Mouse (Mus musculus): ENCODE data around the gene Kbtbd2. TPM values are rescaled to one million over a fixed set of nuclear protein-coding genes. Genes with fewer than 3 reads are reported as not detected.

Gene Kbtbd2
- polyA plus RNA-seq, 1 experiment: 14.0 TPM

GRCm38 (mm10) chr6:56759324-56759723 lies 38.3 kb downstream of the Kbtbd2 start:
- TF ChIP-seq POLR2A (IDR thresholded peaks at IDR 0.05; ENCODE audit: borderline replicate concordance, extremely low read depth, low read depth, low read length): no peak
- TF ChIP-seq CTCF (IDR thresholded peaks at IDR 0.05; ENCODE audit: insufficient read depth, low read length): no peak
- Histone ChIP-seq H3K4me3 (replicated peaks; ENCODE audit: extremely low read depth, low read depth, low read length) (no peak overlapping the region), H3K4me1 (ENCODE audit: control insufficient read depth, insufficient read depth, low read length) (no peaks in the 10 kb centered on the region)
- DNase-seq: no peak
- 90% methylated on average over 1 of the region's 1 CpGs for WGBS

- TF ChIP-seq CTCF (IDR thresholded peaks at IDR 0.05; ENCODE audit: insufficient read depth, low read length): no peak
- TF ChIP-seq POLR2A (IDR thresholded peaks at IDR 0.05; ENCODE audit: borderline replicate concordance, extremely low read depth, low read depth, low read length): no peak
- no peak for DNase-seq
- no peaks in the 10 kb centered on the region for H3K4me1 ChIP-seq (ENCODE audit: control insufficient read depth, insufficient read depth, low read length)
- WGBS: 87% methylated on average over 1 of the region's 1 CpGs
- H3K4me3 ChIP-seq (replicated peaks; ENCODE audit: extremely low read depth, low read depth, low read length): no peak overlapping the region
Measured at GRCm38 (mm10) chr6:56756117-56756516, 41.5 kb downstream of the Kbtbd2 start.

GRCm38 (mm10) chr6:56753719-56754118 lies 43.9 kb downstream of the Kbtbd2 start:
- H3K4me3 ChIP-seq (replicated peaks; ENCODE audit: extremely low read depth, low read depth, low read length): no peak overlapping the region
- 69% methylated on average over 3 of the region's 3 CpGs for WGBS
- DNase-seq: no peak
- H3K4me1 ChIP-seq (ENCODE audit: control insufficient read depth, insufficient read depth, low read length): no peaks in the 10 kb centered on the region
- no peak for TF ChIP-seq CTCF (IDR thresholded peaks at IDR 0.05; ENCODE audit: insufficient read depth, low read length)
- TF ChIP-seq POLR2A (IDR thresholded peaks at IDR 0.05; ENCODE audit: borderline replicate concordance, extremely low read depth, low read depth, low read length): no peak

- peaks cover 3% of the 10 kb centered on the region for H3K4me1 ChIP-seq (ENCODE audit: control insufficient read depth, insufficient read depth, low read length)
- 29% methylated on average over 5 of the region's 5 CpGs for WGBS
- DNase-seq: no peak
- no peak for TF ChIP-seq CTCF (IDR thresholded peaks at IDR 0.05; ENCODE audit: insufficient read depth, low read length)
- no peak for TF ChIP-seq POLR2A (IDR thresholded peaks at IDR 0.05; ENCODE audit: borderline replicate concordance, extremely low read depth, low read depth, low read length)
- H3K4me3 ChIP-seq (replicated peaks; ENCODE audit: extremely low read depth, low read depth, low read length): no peak overlapping the region
Measured at GRCm38 (mm10) chr6:56745950-56746543, 51.6 kb downstream of the Kbtbd2 start.

- no peak for DNase-seq
- TF ChIP-seq CTCF (IDR thresholded peaks at IDR 0.05; ENCODE audit: insufficient read depth, low read length): no peak
- no peak for TF ChIP-seq POLR2A (IDR thresholded peaks at IDR 0.05; ENCODE audit: borderline replicate concordance, extremely low read depth, low read depth, low read length)
- H3K4me1 ChIP-seq (ENCODE audit: control insufficient read depth, insufficient read depth, low read length): no peaks in the 10 kb centered on the region
- H3K4me3 ChIP-seq (replicated peaks; ENCODE audit: extremely low read depth, low read depth, low read length): no peak overlapping the region
- WGBS: 76% methylated on average over 2 of the region's 2 CpGs
Measured at GRCm38 (mm10) chr6:56732545-56732944, 65.1 kb downstream of the Kbtbd2 start.

Other genes starting within 250 kb of the Kbtbd2 start
- gene Pde1c, start 228.7 kb downstream of the Kbtbd2 start, polyA plus RNA-seq (2012; rRNA removed): 0.19 and 0.20 TPM in 2 replicates
- 2.5 and 3.1 TPM in 2 replicates for gene Lsm5, start 93.1 kb downstream of the Kbtbd2 start, polyA plus RNA-seq (2012; rRNA removed)
- 6.0 and 8.4 TPM in 2 replicates for gene Avl9, start 82.9 kb downstream of the Kbtbd2 start, polyA plus RNA-seq (2012; rRNA removed)
- gene Fkbp9, start 34.2 kb upstream of the Kbtbd2 start, polyA plus RNA-seq (2012; rRNA removed): 71.5 and 91.9 TPM in 2 replicates
- 5.2 and 6.0 TPM in 2 replicates for gene Nt5c3, start 126.1 kb upstream of the Kbtbd2 start, polyA plus RNA-seq (2012; rRNA removed)
- gene Vmn1r4, start 126.2 kb upstream of the Kbtbd2 start, polyA plus RNA-seq (2012; rRNA removed): 0.05 and 0.08 TPM in 2 replicates
- not detected in 2 replicates for gene Vmn1r5, start 172.5 kb upstream of the Kbtbd2 start, polyA plus RNA-seq (2012; rRNA removed)
- gene Vmn1r6, start 199.4 kb upstream of the Kbtbd2 start, polyA plus RNA-seq (2012; rRNA removed): not detected in 2 replicates
- not detected in 2 replicates for gene Vmn1r7, start 227.5 kb upstream of the Kbtbd2 start, polyA plus RNA-seq (2012; rRNA removed)
- gene Vmn1r8, start 234.5 kb upstream of the Kbtbd2 start, polyA plus RNA-seq (2012; rRNA removed): not detected in 2 replicates